15 mouse cellular contexts compared by ENCODE assay signal in genomic region chr4:127809006-127809405, GRCm38 (mm10).
DNase-seq lines count a peak whose midpoint lies in the region; ATAC-seq lines count a peak whose summit lies in the region.
"Had no signal": no experiment of that assay in that cellular context is flagged by ENCODE, and none has a peak within 500 bp of the region (broad histone marks: within the 10 kb centered on the region; RNA-seq: fewer than 3 reads in every experiment).

No protein-coding gene starts in this region.

- H3K4me3 ChIP-seq in kidney, embryonic 14.5 days (ENCODE audit: low read length): no peak overlapping the region
- H3K4me3 ChIP-seq: embryonic facial prominence, embryonic 12.5 days; lung, embryonic 15.5 days; neural tube, embryonic 15.5 days had no signal

- H3K9ac ChIP-seq in kidney, embryonic 14.5 days (ENCODE audit: low read depth, low read length): no peak overlapping the region
- H3K9ac ChIP-seq: embryonic facial prominence, embryonic 12.5 days; lung, embryonic 15.5 days; neural tube, embryonic 15.5 days had no signal

- no peak overlapping the region for H3K4me2 ChIP-seq in kidney, embryonic 14.5 days (replicated peaks; ENCODE audit: low read depth, low read length)
- H3K4me2 ChIP-seq: embryonic facial prominence, embryonic 12.5 days; lung, embryonic 15.5 days; neural tube, embryonic 15.5 days had no signal

- DNase-seq in adrenal gland, adult (ENCODE audit: inconsistent age in 2 of 2, low spot score in 1 of 2): peak; percentile 17 to 50
- no peak for DNase-seq in adrenal gland, postnatal 4 days (ENCODE audit: low spot score in 2 of 2)
- peak; percentile 12 for DNase-seq in kidney, postnatal 10 days
- DNase-seq in NIH3T3 (ENCODE audit: low read depth): peak; percentile 4
- DNase-seq in embryo, embryonic 10 days (ENCODE audit: low spot score): peak; percentile 30
- no peak for DNase-seq in layer of hippocampus, adult 18-20 months (ENCODE audit: low spot score in 2 of 2)
- no peak for DNase-seq in layer of hippocampus, adult 9-10 months (ENCODE audit: low spot score)
- DNase-seq: cerebellum, adult 8-10 months; heart, adult 18-20 months; kidney, postnatal 14 days had no signal

- H3K27me3 ChIP-seq in kidney, embryonic 14.5 days (ENCODE audit: control insufficient read depth, insufficient read depth, low read length): no peaks in the 10 kb centered on the region
- H3K27me3 ChIP-seq: CH12.LX; embryonic facial prominence, embryonic 12.5 days; lung, embryonic 15.5 days; neural tube, embryonic 15.5 days had no signal

- H3K27ac ChIP-seq in kidney, embryonic 14.5 days (ENCODE audit: low read depth, low read length): no peak overlapping the region
- H3K27ac ChIP-seq: embryonic facial prominence, embryonic 12.5 days; lung, embryonic 15.5 days; neural tube, embryonic 15.5 days had no signal

- ATAC-seq in kidney, embryonic 14.5 days (ENCODE audit: low FRiP score, low TSS enrichment): no peak

- no peaks in the 10 kb centered on the region for H3K4me1 ChIP-seq in kidney, embryonic 14.5 days (ENCODE audit: control insufficient read depth, insufficient read depth, low read length)
- H3K4me1 ChIP-seq: embryonic facial prominence, embryonic 12.5 days; lung, embryonic 15.5 days; neural tube, embryonic 15.5 days had no signal

- 69% methylated on average over 6 of the region's 6 CpGs for WGBS in kidney, embryonic 14.5 days

- no peaks in the 10 kb centered on the region for H3K9me3 ChIP-seq in kidney, embryonic 14.5 days (ENCODE audit: control insufficient read depth, low read length)
- H3K9me3 ChIP-seq: embryonic facial prominence, embryonic 12.5 days; lung, embryonic 15.5 days; neural tube, embryonic 15.5 days had no signal

- no peaks in the 10 kb centered on the region for H3K36me3 ChIP-seq in kidney, embryonic 14.5 days (ENCODE audit: control insufficient read depth, insufficient read depth, low read length)
- H3K36me3 ChIP-seq: embryonic facial prominence, embryonic 12.5 days; lung, embryonic 15.5 days; neural tube, embryonic 15.5 days had no signal

Comparison
In these comparisons a context has a peak if more than half of its experiments do, and no peak if none do; other contexts are left out.
1. DNase-seq: peak in adrenal gland, adult (2 of 2), kidney, postnatal 10 days (single experiment), NIH3T3 (single experiment) and embryo, embryonic 10 days (single experiment); none in adrenal gland, postnatal 4 days (0 of 2), layer of hippocampus, adult 18-20 months (0 of 2) and layer of hippocampus, adult 9-10 months (single experiment).